Mouse (Mus musculus): ENCODE measurements around the gene Isg20l2.

Gene Isg20l2

DNA sequence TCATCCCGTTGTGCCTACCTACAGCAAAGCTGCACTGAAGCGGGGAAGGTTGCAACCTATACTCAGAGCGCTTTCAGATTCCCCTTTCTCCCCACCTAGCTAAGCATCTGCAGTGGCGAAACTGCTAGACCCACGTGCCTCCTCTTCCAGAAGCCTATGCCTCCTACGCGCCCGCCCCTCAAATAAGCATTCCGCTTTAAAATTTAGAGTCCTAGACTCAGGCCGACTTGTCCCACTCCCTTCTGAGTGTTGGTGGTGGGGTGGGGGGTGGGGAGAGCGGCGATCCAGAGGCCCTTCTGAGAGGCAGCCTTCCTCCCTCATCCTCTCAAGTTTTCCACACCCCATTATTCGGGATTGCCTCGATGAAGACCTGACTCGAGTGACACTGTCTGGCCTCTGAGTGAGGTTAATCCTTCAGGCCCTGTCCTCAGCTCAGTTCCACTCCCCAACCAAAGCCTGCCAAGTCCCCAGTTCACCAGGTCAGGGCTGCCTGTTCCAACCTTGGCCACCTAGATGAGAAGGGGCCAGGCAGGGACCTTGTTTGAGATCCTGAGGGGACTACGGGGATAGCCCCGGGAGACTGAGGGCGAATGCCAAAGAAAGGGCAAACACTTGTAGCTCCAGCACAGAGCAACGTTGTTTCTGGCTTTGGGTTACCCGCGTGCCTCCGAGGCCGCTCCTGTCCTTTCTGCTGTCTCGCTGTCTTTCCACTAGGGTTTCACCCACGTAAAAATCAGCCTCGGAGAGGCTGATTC lies 17.1 kb downstream of the Isg20l2 start:
- no peak for DNase-seq (ENCODE audit: inconsistent ontology term)

DNA sequence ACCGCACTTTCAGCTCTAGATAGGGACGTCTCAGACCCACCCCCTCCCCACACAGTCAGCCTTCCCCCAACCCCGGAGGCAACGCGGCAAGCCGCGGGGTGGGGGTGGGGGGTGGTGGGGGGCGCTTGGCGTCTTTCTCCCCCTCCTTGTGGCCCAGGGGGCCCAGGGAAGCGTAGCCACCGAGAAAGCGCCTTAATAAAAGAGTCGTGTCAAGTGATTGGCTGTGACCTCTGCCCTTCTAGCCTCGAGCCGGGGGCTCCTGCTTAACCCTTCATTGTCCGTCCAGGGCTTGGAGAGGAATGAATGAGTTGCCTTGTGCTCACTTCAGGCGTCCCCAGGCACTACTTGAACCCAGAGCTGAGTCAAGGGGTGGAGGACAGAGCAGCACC lies 17.7 kb downstream of the Isg20l2 start:
- no peak for DNase-seq (ENCODE audit: inconsistent ontology term)

DNA sequence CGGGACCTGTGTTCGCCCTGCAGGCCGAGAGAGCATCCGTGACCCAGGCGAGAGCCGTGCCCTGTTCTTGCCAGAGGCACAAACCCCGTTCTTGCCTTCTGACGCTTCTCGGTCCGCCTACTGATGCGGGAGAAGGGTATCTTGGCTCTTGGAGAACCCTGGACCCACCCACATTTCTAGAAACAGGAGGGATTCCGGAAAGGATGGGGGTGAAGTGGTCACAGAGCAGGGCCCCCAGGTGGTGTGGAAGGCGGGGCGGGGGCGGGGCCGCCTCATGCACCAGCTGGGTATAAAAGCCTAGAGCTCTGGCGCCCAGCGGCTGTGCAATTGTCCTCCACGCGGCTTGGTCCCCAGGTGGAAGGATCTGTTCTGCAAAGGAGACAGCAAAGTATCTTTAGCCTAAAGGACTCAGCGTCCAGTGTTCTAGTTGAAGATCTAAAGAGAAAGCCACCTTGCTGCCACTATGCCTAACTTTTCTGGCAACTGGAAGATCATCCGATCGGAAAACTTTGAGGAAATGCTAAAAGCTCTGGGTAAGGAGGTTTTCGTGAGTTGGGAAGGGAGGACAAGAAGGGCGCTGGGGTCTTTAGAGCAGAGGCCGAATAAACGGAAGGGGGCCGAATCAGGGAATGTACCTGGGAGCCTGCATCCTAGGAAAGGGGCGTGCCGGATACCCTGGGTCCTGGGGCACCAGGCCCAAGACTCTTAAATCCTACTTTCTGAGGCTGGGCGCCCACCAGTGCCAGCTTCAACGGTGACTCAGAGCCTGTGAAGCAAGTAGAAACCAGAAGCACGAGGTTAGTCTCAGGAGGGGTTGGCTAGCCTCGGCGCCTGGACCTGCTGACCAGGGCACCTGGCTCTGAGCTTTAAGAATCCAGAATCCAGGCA lies 18.5 kb downstream of the Isg20l2 start, which contains the start of gene Crabp2:
Gene Crabp2 (plus strand): TSS at position 289 of the 888 bp plus-strand sequence.
- DNase-seq (ENCODE audit: inconsistent ontology term), result peak; percentile 44

DNA sequence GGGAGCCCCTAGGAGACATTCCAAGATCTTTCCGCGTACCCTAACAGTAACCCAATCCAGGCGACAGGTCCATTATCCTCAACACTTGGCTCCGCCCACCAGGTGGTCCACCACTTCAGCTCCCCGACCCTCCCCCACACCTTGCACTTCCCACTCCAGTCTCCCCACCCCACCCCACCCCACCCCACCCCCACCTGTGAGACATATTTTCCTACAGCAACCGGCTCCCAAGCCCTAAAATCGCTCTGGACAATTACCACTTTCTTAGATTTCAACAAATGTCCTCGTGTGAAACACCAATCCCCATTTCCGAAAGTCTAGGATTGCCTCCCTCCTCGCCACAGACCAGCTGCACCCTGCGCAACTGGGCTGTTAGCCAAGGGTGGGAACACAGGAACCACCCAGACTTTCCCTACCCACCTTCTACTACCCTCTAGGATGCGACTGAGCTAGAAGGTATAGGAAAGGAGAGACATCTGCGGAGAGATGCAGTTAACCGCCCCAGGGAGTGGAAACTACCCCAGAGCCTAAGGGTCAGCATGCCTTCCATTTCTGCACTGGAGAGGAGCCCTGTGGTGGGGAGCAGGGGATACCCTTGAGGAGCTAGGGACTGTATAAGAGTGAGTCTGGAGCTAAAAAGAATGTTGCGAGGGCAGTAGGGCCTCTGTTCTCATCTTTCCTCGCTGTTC lies 19.3 kb downstream of the Isg20l2 start:
- DNase-seq (ENCODE audit: inconsistent ontology term), result no peak

DNA sequence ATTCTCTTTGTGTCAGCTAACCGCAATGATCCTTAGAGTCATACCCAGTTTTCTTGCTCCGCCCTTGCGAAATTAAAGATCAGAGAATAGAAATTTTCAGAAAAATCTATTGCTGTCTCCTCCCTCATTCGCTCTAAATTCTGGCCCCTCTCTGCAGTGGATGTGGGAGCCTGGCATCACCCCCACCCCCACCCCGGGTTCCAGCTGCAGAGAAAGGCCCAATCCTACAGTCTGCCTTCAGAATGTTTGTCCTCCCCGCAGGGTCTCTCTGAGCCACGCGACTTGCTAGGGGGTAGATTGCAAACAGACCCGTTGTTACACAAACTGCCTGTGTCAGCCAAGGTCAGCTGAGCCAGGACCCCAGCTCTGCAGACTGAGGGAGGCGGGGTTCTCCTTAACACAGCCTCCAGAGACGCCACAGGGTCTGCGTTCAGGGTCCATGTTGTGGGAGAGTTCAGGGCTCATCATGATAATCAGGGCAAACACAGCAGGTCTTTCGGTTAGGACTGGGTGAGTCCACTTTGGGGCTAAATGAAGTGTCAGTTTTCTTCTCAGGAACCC lies 19.9 kb downstream of the Isg20l2 start:
- DNase-seq (ENCODE audit: inconsistent ontology term), result no peak

DNA sequence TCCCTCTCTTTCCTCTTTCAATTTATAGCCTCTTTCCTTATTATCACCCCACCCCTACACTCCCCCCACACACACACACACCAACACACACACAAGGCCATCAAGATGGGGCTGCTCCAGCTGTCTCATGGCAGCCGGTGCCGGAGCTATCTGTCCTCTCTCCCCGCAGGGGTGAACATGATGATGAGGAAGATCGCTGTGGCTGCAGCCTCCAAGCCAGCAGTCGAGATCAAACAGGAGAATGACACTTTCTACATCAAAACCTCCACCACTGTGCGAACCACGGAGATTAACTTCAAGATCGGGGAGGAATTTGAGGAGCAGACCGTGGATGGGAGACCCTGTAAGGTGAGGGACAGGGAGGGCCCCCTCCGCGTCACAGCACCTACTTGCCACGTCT lies 21.8 kb downstream of the Isg20l2 start:
- no peak for DNase-seq (ENCODE audit: inconsistent ontology term)

DNA sequence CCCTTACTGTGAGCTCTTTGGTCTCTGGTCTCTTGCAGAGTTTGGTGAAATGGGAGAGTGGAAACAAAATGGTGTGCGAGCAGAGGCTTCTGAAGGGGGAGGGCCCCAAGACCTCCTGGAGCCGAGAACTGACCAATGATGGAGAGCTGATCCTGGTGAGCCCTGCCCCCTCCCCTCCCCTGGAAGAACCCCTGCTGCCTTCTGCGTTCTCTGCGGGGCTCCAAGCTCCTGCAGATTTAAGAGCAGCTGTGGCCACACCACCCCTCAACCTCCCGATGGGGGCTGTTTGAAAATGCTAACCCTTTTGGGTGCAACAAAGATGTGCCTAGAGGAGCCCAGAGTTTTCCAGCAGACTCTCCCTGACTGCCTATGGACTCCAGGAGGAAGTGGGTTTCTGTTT lies 22.3 kb downstream of the Isg20l2 start:
- DNase-seq (ENCODE audit: inconsistent ontology term), result no peak

DNA sequence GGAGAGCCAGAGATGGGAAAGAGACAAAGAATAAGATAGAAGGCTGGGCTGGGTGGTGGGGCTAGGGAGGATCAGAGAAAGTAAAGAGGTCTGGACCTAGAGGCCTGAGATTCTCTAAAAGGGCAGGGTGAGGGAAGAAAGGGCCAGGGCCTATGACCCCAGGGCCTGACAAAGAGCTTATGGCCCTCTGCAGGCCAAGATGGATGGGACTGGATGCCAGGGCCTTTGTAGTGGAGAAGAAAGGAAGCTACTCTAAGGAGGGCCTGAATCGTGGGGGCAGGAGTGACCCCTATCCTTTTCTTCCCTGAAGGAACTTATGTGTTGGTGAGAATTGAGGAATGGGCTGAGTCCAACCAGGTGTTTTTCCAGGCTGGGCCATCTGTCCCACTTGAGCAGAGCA lies 27.9 kb downstream of the Isg20l2 start:
- no peak for DNase-seq (ENCODE audit: inconsistent ontology term)

DNA sequence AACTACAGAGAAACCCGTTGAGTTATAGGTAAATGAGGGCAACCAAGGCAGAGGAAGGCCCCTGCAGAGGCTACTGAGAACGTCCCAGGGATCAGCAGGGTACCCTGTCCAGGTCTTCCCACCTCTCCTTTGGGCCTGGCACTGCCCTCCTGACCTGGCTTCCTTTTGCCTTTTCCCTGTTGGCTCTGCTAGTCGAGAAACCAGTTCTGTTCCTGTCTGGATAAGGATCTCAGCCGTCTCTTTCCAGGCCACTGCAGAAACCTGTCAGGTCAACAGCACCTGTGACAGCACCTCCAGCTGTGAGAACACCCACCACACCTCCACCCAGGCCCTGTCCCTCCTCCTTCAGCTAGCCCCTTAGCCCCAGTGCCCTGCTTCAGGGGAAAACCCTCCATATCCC lies 28.4 kb downstream of the Isg20l2 start:
- no peak for DNase-seq (ENCODE audit: inconsistent ontology term)

DNA sequence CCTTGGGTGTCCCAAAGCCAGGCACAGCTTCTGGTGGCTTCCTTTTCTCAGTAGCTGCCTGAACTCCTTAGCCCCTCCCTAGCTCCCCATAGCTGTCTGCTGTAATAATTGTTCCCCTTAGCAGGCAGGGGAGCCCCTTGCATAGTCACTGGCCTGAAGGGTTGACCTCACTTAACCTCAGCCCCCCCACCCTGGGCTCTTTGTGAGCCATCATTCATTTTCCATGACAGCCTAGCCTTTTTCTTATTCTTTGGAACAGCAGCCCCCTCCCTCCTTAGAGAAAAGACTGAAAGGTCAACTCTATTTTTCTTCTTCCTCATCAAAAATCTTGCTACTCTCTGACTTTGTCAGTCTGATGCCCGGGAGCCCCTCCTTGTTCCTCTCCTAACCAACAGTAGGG lies 28.9 kb downstream of the Isg20l2 start:
- no peak for DNase-seq (ENCODE audit: inconsistent ontology term)

DNA sequence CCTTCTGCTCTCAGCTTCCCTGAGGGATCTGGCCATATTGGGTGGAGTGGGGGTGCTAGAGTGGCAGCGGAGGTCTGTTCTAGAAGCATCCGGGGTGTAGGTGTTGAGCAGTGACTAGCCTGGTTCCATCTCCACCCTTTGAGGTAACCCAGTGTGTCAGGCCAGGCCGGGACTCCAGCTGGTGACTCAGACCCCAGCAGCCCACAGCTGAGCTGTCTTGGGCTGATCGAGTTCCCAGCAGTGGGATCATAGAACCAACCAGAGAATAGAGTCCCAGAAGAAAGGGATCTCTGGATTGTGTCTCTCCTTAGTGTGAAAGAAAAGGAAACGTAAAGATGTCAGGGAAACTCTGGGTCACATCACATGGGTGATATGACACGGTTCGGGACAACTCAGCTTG lies 29.3 kb downstream of the Isg20l2 start:
- DNase-seq (ENCODE audit: inconsistent ontology term), result no peak

DNA sequence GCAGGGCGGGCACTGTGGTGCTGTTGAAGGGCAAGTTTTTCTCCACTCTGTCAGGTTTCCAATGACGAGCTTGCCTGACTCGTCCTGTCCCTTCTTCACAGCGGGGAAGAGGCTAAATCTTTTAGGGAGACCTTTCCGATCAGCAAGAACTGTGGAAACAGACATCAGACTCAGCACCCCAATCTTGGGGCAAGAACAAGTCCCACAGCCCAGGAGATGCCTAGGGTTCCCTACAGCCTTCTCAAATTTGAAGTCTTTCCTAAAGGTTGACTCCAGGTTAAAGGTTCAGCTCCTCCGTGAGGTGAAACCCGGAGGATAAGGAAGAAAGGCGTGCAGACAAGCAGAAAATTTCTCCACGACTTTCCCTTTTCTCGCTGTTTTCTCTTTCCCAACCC lies 30.1 kb downstream of the Isg20l2 start:
- no peak for DNase-seq (ENCODE audit: inconsistent ontology term)

DNA sequence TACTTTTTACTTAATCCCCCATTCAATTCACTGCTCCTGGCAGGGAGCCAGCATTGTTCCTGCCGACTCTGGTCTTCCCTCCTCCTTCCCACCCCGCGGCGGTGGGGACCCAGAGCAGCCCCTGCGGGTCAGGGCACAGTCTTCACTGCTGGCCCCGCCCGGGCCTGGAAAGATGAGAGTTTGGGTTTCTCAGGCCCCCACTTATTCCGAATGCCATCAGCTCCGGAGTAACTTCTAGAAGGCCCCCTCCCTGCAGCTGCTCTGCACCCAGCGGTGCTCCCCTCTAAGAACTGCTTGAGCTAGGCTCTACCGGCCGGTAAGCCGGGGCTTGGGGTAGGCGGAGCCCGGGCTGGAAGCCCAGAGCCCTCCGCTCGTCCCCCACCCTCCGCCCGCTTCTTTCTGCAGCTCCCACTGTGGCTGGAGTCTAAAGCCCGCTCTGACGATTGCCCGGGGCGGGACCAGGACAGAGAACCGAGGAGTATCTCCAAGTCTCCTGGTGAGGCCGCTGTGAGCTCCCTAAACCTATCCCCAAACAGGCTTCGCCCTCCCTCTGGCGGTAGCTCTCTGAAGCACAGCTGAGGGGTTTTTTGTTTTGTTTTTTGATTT lies 30.6 kb downstream of the Isg20l2 start:
- DNase-seq (ENCODE audit: inconsistent ontology term), result peak; percentile 98

DNA sequence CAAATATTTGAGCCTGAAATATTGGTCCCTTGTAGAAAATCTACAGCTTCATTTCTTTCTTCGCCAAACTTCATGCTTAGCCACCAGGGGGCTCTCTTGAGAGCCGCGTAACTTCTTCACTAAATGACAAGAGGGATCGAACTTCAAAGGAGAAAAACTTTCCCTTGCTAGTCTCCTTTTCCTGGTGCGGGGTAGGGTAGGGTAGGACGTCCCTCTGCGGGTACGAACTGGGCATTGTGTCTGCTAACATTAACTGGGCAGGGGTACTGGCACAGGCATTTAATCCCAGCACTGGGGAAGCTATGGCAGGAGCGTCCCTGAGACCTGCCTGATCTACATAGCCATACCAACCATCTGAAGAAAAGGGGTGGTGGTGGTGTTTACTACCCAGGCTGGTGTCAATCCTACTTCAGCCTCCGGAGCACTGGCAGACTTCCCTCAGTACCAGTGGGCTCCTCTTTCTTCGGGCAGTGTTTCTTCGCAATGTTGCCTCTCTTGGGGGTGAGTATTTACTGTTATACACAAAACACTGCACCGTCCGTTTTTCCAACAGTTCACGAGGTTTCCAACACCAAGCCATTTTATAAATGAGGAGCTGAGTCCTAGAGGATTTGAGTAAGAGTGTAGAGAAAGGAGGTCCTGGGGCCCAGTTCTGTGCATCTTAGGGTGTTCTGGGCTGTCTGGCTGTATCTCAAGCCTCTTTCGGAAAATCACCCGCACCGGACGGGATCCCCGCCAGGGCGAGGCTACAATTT lies 40.2 kb downstream of the Isg20l2 start:
- peak; percentile 69 for DNase-seq (ENCODE audit: inconsistent ontology term)

DNA sequence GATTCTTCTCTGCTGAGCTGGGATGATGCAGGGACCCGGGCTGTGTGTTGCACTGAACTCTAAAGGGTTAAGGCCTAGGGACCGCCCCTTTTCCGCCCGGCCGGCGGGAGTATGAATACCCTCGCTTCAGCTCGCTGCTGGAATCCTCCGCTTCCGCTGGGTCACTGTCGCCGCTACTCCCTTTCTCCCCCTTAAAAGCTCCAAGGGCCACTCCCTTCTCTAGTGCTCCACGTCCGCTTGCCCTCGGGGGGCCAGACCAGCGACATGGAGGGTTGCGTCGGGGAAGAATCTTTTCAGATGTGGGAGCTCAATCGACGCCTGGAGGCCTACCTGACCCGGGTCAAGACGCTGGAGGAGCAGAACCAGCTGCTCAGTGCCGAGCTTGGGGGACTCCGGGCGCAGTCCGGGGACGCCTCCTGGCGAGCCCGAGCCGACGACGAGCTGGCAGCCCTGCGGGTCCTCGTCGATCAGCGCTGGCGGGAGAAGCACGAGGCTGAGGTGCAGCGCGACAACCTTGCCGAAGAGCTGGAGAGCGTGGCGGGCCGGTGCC lies 40.9 kb downstream of the Isg20l2 start, which contains the start of gene Nes:
Gene Nes (plus strand): TSS at position 140 of the 550 bp plus-strand sequence.
- peak; percentile 93 for DNase-seq (ENCODE audit: inconsistent ontology term)

DNA sequence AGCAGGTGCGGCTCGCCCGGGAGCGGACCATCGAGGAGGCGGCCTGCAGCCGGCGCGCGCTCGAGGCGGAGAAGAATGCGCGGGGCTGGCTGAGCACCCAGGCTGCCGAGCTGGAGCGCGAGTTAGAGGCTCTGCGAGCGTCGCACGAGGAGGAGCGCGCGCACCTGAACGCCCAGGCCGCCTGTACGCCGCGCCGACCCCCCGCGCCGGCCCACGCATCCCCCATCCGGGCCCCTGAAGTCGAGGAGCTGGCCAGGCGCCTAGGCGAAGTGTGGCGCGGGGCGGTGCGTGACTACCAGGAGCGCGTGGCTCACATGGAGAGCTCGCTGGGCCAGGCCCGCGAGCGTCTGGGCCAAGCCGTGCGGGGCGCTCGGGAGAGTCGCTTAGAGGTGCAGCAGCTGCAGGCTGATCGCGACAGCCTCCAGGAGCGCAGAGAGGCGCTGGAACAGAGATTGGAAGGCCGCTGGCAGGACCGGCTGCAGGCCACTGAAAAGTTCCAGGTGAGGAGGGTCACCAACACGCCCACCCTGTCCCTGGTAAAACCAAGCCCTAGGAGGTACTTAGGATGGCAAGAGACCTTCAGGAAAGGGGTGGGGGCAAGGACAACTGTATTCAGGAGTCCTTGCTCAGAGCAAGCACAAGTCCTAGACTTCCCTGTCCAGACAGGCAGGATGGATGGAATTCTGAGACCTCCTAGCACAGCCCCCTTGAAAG lies 41.5 kb downstream of the Isg20l2 start:
- peak; percentile 65 for DNase-seq (ENCODE audit: inconsistent ontology term)

DNA sequence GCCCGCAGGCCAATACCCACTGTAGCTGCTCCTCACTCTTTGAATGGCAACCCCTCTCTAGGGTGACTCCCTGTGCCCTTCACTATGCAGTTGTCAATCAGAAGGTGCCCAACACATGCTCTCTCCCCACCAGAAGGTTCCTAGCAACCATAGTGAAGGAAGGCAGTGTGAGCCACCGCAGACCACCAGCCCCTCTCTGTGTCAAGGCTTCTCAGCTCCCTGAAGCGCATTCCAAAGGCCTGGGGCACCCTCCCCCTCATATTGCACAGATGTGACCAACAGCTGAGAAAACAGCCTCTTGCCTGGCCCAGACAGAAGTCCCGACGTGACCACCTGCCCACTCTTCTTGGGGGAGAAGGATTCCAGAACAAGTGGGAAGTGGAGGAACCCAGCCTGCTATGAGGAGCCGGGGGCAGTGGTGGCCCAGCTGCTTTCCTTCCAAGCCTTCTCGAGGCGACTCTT lies 42.1 kb downstream of the Isg20l2 start:
- DNase-seq (ENCODE audit: inconsistent ontology term), result no peak

DNA sequence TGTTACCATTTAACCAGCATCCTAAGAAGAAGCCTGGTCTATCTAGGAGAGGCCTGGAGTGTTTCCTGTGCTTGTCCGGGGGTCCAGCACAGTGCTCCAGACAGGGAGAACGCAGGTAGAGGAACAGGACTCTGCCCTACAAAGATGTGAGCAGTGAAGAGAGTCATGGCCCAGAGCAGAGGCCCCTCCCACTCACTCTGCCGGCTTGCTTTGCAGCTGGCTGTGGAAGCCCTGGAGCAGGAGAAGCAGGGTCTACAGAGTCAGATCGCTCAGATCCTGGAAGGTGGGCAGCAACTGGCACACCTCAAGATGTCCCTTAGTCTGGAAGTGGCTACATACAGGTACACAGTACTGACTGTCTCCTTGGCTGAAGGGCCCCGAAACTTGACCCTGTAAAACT lies 42.7 kb downstream of the Isg20l2 start:
- DNase-seq (ENCODE audit: inconsistent ontology term), result no peak

DNA sequence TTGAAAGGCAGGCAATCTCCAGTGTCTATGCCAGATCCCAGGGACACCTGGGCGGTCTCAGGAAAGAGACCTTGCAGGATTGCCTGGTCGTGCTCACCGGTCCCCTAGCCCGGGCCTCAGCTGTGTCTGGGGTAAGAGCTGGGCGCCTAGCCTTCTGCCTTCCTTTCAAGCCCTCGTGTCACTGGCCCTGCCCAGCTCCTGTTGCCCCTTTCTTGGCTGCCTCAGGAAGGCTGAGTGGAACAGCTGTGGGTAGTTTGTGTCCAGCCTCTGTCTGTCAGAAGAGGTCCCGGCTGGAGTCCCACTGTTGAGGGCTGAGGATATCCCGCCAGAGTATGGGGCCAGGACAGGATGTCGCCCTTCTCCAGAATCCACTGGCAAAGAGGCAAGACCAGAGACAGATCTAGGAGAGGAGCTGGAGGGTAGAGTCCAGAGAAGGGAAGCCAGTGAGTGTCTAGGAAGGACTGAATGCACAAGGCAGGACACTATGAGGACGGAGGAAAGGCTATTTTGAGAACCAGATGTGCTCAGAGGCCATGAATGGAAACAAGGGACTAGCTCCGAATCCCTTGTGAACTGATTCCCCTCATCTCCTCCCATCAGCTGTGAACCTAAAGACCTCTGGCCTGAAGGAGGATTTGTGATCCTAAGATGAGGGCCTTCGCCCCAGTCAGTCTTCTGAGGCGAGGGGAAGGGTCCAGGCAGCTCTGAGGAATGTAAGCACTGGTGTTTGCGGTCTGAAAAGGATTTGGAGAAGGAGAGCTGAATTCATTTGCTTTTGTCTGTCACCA lies 43.7 kb downstream of the Isg20l2 start:
- DNase-seq (ENCODE audit: inconsistent ontology term), result no peak
